Mouse (Mus musculus) E14TG2a.4 (cell line): Measurements from ENCODE around the gene Psd.

Source experiments
- H3K27me3 ChIP-seq: 2 replicates; pipeline ENCODE4 v1.6.1; 2014; ENCODE audit warnings: low read length, control low read depth; ENCODE audit not compliant: insufficient read depth
- H3K36me3 ChIP-seq: 2 replicates; pipeline ENCODE4 v1.6.1; 2014; ENCODE audit warnings: low read length, control low read depth; ENCODE audit not compliant: insufficient read depth
- H3K4me1 ChIP-seq: replicated peaks from 2 replicates; pipeline ENCODE4 v1.6.1; 2014; ENCODE audit warnings: low read depth, low read length, control low read depth
- H3K4me3 ChIP-seq: replicated peaks from 2 replicates; pipeline ENCODE4 v1.5.1; 2014; ENCODE audit warnings: mild to moderate bottlenecking, low read length
- H3K9me3 ChIP-seq: 2 replicates; pipeline ENCODE4 v1.6.1; 2014; ENCODE audit warnings: low read length, control low read depth
- CTCF ChIP-seq: conservative IDR thresholded peaks from 2 replicates; pipeline ENCODE4 v1.5.1; 2014; ENCODE audit warnings: low read length
- NANOG ChIP-seq: IDR thresholded peaks from 2 replicates; pipeline ENCODE4 v1.6.1; 2014; ENCODE audit warnings: borderline replicate concordance, low read length, mixed read lengths
- POU5F1 ChIP-seq: IDR thresholded peaks from 2 replicates; pipeline ENCODE4 v1.6.1; 2014; ENCODE audit warnings: low read length, borderline replicate concordance

Psd gene

GRCm38 (mm10) chr19:46318586-46319378, 8.2 kb downstream of the Psd start:
- H3K4me3 ChIP-seq, result peak overlapping the region; percentile 30; the same call in 1 of the 2 replicates
- TF ChIP-seq POU5F1, result no peak
- TF ChIP-seq NANOG, result no peak
- TF ChIP-seq CTCF, result no peak
- H3K4me1 ChIP-seq, result peaks cover 52% of the 10 kb centered on the region

GRCm38 (mm10) chr19:46318031-46318471, 8.9 kb downstream of the Psd start:
- TF ChIP-seq POU5F1 (no peak), NANOG (no peak), CTCF (no peak)
- peaks cover 60% of the 10 kb centered on the region for H3K4me1 ChIP-seq
- no peaks in the 10 kb centered on the region for H3K36me3 ChIP-seq
- no peaks in the 10 kb centered on the region for H3K9me3 ChIP-seq
- H3K27me3 ChIP-seq, result peaks cover 92% of the 10 kb centered on the region
- peak overlapping the region; percentile 79 for H3K4me3 ChIP-seq

More at GRCm38 (mm10) chr19:46318586-46319378, 8.2 kb downstream of the Psd start:
- H3K27me3 ChIP-seq, result peaks cover 92% of the 10 kb centered on the region
- H3K36me3 ChIP-seq, result no peaks in the 10 kb centered on the region
- H3K9me3 ChIP-seq, result no peaks in the 10 kb centered on the region

- H3K4me1 ChIP-seq, result peaks cover 62% of the 10 kb centered on the region
- no peak for TF ChIP-seq POU5F1
Measured at GRCm38 (mm10) chr19:46317546-46317885, 9.4 kb downstream of the Psd start.

GRCm38 (mm10) chr19:46316846-46317545, 10.0 kb downstream of the Psd start:
- Histone ChIP-seq H3K27me3 (peaks cover 90% of the 10 kb centered on the region), H3K4me1 (peaks cover 59% of the 10 kb centered on the region), H3K36me3 (0 out of 2 replicates have a peak, but pooled peaks cover under 1% of the 10 kb centered on the region), H3K4me3 (peak overlapping the region; percentile 79), H3K9me3 (no peaks in the 10 kb centered on the region)
- TF ChIP-seq NANOG, result no peak

More at GRCm38 (mm10) chr19:46317546-46317885, 9.4 kb downstream of the Psd start:
- Histone ChIP-seq H3K4me3 (peak overlapping the region; percentile 79), H3K27me3 (peaks cover 92% of the 10 kb centered on the region), H3K36me3 (no peaks in the 10 kb centered on the region), H3K9me3 (no peaks in the 10 kb centered on the region)

GRCm38 (mm10) chr19:46315752-46316610, 11.0 kb downstream of the Psd start:
- Histone ChIP-seq H3K4me1 (peaks cover 52% of the 10 kb centered on the region), H3K27me3 (peaks cover 91% of the 10 kb centered on the region), H3K4me3 (no peak overlapping the region), H3K9me3 (no peaks in the 10 kb centered on the region), H3K36me3 (peaks cover 11% of the 10 kb centered on the region)
- TF ChIP-seq NANOG, result no peak
- no peak for TF ChIP-seq CTCF
- TF ChIP-seq POU5F1, result no peak

- TF ChIP-seq POU5F1 (no peak), NANOG (no peak), CTCF (no peak)
- Histone ChIP-seq H3K4me1 (peaks cover 54% of the 10 kb centered on the region), H3K27me3 (peaks cover 91% of the 10 kb centered on the region), H3K9me3 (no peaks in the 10 kb centered on the region), H3K36me3 (peaks cover 19% of the 10 kb centered on the region), H3K4me3 (peak overlapping the region; percentile 69)
Measured at GRCm38 (mm10) chr19:46314872-46315742, 11.8 kb downstream of the Psd start.

GRCm38 (mm10) chr19:46314151-46314601, 12.8 kb downstream of the Psd start:
- Histone ChIP-seq H3K9me3 (no peaks in the 10 kb centered on the region), H3K27me3 (peaks cover 92% of the 10 kb centered on the region), H3K4me3 (peak overlapping the region; percentile 69), H3K4me1 (peaks cover 55% of the 10 kb centered on the region), H3K36me3 (peaks cover 24% of the 10 kb centered on the region)
- TF ChIP-seq POU5F1 (no peak), CTCF (no peak), NANOG (no peak)

- H3K4me1 ChIP-seq, result peaks cover 53% of the 10 kb centered on the region
Measured at GRCm38 (mm10) chr19:46313591-46313990, 13.4 kb downstream of the Psd start.

More at GRCm38 (mm10) chr19:46313591-46313990, 13.4 kb downstream of the Psd start:
- peaks cover 24% of the 10 kb centered on the region for H3K36me3 ChIP-seq
- TF ChIP-seq CTCF, result no peak
- no peak for TF ChIP-seq NANOG
- TF ChIP-seq POU5F1, result no peak
- H3K9me3 ChIP-seq, result no peaks in the 10 kb centered on the region
- peak overlapping the region; percentile 69 for H3K4me3 ChIP-seq
- peaks cover 91% of the 10 kb centered on the region for H3K27me3 ChIP-seq
